Mouse (Mus musculus) thymus, postnatal 4 days (tissue): Measurements from ENCODE around the gene Gm13696.
A peak's percentile ranks its signal among the peaks of the same experiment; 100 is the strongest.
"Not testable (repeated sequence)": the region's sequence is repeated elsewhere in the genome, so short reads cannot be mapped to it uniquely, and the experiment has no call there.

Experiments used
- DNase-seq: peaks from one replicate; pipeline ENCODE4 v3.0.0; 2021

Gene Gm13696

GRCm38 (mm10) chr2:83972823-83973222 is at the start of gene Gm13696:
Gene Gm13696, plus strand, starts transcription at chr2:83973123.
- not testable (repeated sequence) for DNase-seq

GRCm38 (mm10) chr2:83929478-83930088 is 43.3 kb upstream of the Gm13696 start:
- no peak for DNase-seq

DNA sequence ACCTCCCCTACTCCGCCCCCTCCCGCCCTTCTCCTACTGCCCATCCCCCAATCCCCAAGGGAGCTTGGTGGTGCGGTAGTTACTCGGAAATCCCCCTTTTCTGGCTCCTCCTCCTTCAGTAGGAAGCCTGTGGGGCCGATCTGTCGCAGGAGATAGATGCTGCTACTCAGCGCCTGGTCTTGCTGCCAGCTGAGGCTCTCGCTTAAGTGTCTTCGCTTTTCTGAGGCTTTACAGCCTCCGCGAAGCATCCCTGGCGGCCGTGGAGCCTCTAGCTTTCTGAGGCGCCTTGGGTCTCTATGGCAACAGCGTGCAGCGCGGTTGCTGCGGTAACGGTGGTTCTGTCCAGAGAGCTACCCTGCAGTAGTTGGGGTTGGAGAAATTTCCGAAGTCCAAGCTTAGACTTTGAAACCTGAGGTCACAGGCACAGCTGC is 32.0 kb upstream of the Gm13696 start, which contains the start of gene Zswim2:
Zswim2 (minus strand) TSS at position 298 of the 431 bp plus-strand sequence.
- DNase-seq = peak; percentile 45

- DNase-seq = no peak
These were observed 31.5 kb upstream of the Gm13696 start for GRCm38 (mm10) chr2:83941378-83941777.

GRCm38 (mm10) chr2:83941792-83942191 is 31.1 kb upstream of the Gm13696 start:
- no peak for DNase-seq

- DNase-seq = not testable (repeated sequence)
These were observed 17.5 kb upstream of the Gm13696 start, which contains the start of gene Gm13698 for GRCm38 (mm10) chr2:83955393-83955792. Gene Gm13698, plus strand, starts transcription at chr2:83955693.

- DNase-seq = not testable (repeated sequence)
These were observed 11.7 kb upstream of the Gm13696 start, which contains the start of gene Gm13693 for GRCm38 (mm10) chr2:83961203-83961602. Gene Gm13693, plus strand, starts transcription at chr2:83961503.

DNA sequence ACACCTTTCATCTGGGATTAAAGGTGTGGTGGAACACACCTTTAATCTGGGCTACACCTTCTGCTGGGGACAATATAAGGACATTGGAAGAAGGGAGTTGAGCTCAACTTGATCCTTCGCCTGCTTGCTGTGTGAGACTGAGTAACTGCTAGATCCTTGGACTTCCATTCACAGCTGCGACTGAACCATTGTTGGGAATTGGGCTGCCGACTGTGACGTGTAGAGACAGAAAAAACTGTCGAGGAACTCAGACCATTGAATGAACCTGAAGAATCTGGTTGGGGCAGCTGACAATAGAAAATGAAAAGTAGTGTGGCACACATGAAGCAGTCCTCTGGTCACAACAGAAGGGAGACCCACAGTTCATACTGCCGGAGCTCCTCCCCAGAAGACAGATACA is 5.9 kb upstream of the Gm13696 start, which contains the start of gene Gm13695:
Gm13695 (plus strand) TSS at position 301 of the 400 bp plus-strand sequence.
- DNase-seq = not testable (repeated sequence)

DNA sequence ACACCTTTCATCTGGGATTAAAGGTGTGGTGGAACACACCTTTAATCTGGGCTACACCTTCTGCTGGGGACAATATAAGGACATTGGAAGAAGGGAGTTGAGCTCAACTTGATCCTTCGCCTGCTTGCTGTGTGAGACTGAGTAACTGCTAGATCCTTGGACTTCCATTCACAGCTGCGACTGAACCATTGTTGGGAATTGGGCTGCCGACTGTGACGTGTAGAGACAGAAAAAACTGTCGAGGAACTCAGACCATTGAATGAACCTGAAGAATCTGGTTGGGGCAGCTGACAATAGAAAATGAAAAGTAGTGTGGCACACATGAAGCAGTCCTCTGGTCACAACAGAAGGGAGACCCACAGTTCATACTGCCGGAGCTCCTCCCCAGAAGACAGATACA is 5.7 kb downstream of the Gm13696 start, which contains the start of gene Gm13694:
Gm13694 (plus strand) TSS at position 301 of the 400 bp plus-strand sequence.
- not testable (repeated sequence) for DNase-seq

- DNase-seq = not testable (repeated sequence)
These were observed 11.5 kb downstream of the Gm13696 start, which contains the start of gene Gm13697 for GRCm38 (mm10) chr2:83984443-83984842. Gene Gm13697, plus strand, starts transcription at chr2:83984743.

DNA sequence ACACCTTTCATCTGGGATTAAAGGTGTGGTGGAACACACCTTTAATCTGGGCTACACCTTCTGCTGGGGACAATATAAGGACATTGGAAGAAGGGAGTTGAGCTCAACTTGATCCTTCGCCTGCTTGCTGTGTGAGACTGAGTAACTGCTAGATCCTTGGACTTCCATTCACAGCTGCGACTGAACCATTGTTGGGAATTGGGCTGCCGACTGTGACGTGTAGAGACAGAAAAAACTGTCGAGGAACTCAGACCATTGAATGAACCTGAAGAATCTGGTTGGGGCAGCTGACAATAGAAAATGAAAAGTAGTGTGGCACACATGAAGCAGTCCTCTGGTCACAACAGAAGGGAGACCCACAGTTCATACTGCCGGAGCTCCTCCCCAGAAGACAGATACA is 17.3 kb downstream of the Gm13696 start, which contains the start of gene Gm13691:
Gm13691 (plus strand) TSS at position 301 of the 400 bp plus-strand sequence.
- not testable (repeated sequence) for DNase-seq

DNA sequence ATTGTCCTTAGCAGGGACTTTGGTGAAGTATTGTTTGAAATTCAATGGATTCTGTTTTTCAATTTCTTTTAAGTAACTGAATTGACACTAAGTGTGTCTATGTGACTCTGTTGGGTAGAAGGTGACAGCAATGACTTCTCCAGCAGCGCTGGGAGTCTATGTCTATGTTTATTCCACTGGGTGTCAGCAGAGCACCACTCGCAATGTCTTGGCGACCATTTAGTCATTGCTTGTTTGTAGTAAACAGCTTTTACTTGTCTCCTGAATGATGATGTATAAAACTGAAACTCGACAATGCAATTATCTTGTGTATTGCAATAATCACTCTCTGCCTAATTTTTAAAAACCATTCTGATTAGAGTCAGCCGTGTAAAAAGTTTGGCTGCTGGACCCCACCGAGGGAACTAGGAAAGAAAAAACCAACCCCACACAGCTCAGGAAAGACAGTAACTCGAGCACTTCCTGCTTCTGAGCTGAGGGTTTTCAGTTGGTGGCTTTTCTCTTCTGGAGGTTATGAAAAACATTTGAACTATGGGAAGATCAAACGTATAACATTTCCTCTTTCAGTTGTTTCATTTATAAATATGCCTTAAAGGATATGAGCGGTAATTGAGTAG is 20.8 kb downstream of the Gm13696 start:
- peak; percentile 53 for DNase-seq

- DNase-seq = peak; percentile 46
These were observed 21.6 kb downstream of the Gm13696 start for GRCm38 (mm10) chr2:83994526-83994925.

- no peak for DNase-seq
These were observed 36.0 kb downstream of the Gm13696 start for GRCm38 (mm10) chr2:84008913-84009312.

GRCm38 (mm10) chr2:84009818-84010217 is 36.9 kb downstream of the Gm13696 start:
- DNase-seq = no peak

- no peak for DNase-seq
These were observed 41.6 kb downstream of the Gm13696 start for GRCm38 (mm10) chr2:84014572-84014971.

- not testable (repeated sequence) for DNase-seq
These were observed 43.4 kb downstream of the Gm13696 start for GRCm38 (mm10) chr2:84016291-84016690.

GRCm38 (mm10) chr2:84018330-84018729 is 45.4 kb downstream of the Gm13696 start:
- no peak for DNase-seq

DNA sequence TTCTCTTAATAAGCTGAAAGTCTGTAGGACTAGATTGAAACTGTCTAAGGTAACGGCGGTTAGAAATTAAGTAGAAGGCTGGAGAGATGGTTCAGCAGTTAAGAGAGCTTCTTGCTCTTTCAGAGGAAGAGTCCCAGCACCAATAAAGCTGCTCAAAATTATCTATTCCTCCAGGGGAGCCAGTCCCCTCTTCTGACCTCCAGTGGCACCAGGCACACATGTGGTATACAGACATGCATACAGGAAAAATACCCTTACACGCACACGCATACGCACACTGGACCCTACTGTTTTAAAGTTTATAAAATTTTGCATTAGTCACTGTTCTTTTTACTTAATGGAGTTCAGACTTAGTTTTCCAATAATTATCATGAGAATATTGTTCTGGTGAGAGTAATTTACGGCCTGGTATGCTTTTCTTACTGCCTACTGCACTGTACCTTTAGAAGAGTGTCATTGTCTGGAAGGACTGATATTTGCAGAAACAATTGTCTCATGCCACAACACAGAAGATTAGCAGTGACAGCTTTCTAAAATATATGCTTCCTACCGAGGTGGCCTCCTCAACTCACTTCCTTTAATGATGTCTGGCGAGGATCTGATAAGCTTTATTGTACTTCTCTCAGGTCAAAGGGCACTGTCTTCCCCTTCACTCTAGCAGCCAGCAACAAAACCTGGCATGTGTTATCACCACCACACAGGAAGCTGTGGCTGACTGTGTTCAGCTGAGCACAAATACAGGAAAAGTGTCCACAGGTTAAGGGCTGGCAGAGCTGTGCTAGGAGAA is 46.8 kb downstream of the Gm13696 start:
- peak; percentile 25 for DNase-seq

DNA sequence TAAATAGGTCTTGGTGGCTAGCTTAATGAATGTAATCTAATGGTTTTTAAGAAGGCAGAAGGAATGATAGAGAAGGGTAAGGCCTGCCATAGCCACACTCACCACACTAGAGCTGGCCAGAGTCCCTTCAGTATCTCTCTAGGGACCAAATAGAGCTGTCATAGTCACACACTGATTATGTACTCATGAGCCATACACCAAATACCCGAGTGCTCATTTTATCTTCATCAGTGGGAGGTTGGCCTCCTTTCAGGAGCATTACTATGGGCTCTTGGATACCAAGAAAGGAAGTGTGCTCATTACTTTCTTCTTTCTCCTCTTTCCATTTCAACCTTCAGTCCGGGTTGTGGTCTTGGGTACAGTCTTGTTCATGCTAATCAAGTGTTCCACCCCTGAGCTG is 49.0 kb downstream of the Gm13696 start:
- no peak for DNase-seq

GRCm38 (mm10) chr2:84022905-84023304 is 50.0 kb downstream of the Gm13696 start:
- peak; percentile 27 for DNase-seq

- DNase-seq = no peak
These were observed 50.4 kb downstream of the Gm13696 start for GRCm38 (mm10) chr2:84023319-84023718.
